Mouse (Mus musculus) cerebellum, postnatal 10 days (tissue): ENCODE measurements around the gene Gm17093.
"Not testable (repeated sequence)": the region's sequence is repeated elsewhere in the genome, so short reads cannot be mapped to it uniquely, and the experiment has no call there.

Experiments
- DNase-seq, 2 experiments: peaks; one replicate each; pipeline ENCODE4 v3.0.0; 2021; ENCODE audit warnings: mixed read lengths in 2 of 2

The Gm17093 gene

GRCm38 (mm10) chr14:44517976-44518375 is at the start of gene Gm17093:
Gm17093 (plus strand) TSS chr14:44518276.
- DNase-seq = not testable (repeated sequence)

GRCm38 (mm10) chr14:44492163-44492562 is 25.9 kb upstream of the Gm17093 start, which contains the start of gene BC061237:
BC061237 (plus strand) TSS chr14:44492463.
- DNase-seq = not testable (repeated sequence)

GRCm38 (mm10) chr14:44547961-44548360 is 29.9 kb downstream of the Gm17093 start:
- not testable (repeated sequence) for DNase-seq
